Mouse (Mus musculus) small intestine, adult 2 months (tissue): ENCODE results near the gene Hdac11.

Source experiments
- CTCF ChIP-seq: fragments of 200-500 bp; IDR thresholded peaks from 2 replicates; pipeline ENCODE4 v1.5.1; 2012; ENCODE audit warnings: low read depth, mild to moderate bottlenecking, control low read depth, inconsistent platforms, low read length, moderate library complexity, mixed read lengths; ENCODE audit not compliant: insufficient replicate concordance, insufficient read length; ENCODE audit errors: extremely low read depth
- POLR2A ChIP-seq: fragments of 200-500 bp; IDR thresholded peaks from 2 replicates; pipeline ENCODE4 v1.6.1; 2012; ENCODE audit warnings: low read depth, mild to moderate bottlenecking, control low read depth, inconsistent platforms, low read length, moderate library complexity

GRCm38 (mm10) chr6:91207491-91207890, 51.0 kb downstream of the Hdac11 start:
- no peak for TF ChIP-seq POLR2A
- no peak for TF ChIP-seq CTCF
